Mouse (Mus musculus) spleen, adult 2 months (tissue): Measurements from ENCODE around the gene Prkag2.

ENCODE experiments used
- CTCF ChIP-seq: fragments of 200-500 bp; IDR thresholded peaks from 2 replicates; pipeline ENCODE4 v1.5.1; 2011; ENCODE audit warnings: mild to moderate bottlenecking, inconsistent platforms; ENCODE audit not compliant: insufficient read depth, insufficient read length, insufficient replicate concordance; ENCODE audit errors: extremely low read depth
- POLR2A ChIP-seq: fragments of 200-500 bp; IDR thresholded peaks from 2 replicates; pipeline ENCODE4 v1.6.1; 2011; ENCODE audit warnings: low read depth, low read length, inconsistent platforms

GRCm38 (mm10) chr5:24860635-24861448 is 239.6 kb downstream of the Prkag2 start:
- TF ChIP-seq POLR2A (no peak), CTCF (no peak)
